Mouse (Mus musculus): Measurements from ENCODE around the gene Prkcb. TPM values are rescaled to one million over a fixed set of nuclear protein-coding genes. Genes with fewer than 3 reads are reported as not detected.
A peak's percentile ranks its signal among the peaks of the same experiment; 100 is the strongest.

The Prkcb gene
- polyA plus RNA-seq, 1 experiment from 2014 or later = 5.4 TPM

DNA sequence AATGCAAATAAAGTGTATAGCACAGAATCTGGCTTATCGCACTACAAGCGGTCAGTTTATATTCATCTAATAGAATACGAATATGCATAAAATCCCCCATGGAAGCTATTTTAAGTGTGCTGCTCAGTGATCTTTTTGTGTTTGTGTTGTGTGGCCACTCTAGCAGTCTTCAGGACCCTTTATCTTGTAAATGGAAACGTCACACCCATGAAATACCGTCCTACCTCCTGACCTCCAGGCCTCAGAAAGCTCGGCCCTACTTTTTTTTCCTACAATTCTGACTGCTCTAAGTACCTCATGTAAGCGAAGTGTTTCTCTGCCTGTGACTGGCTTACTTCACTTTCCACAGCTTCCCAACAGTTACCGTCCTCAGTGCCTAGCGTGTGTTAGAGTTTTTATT, 9.0 kb upstream of the Prkcb start:
- WGBS = 85% methylated on average over 9 of the region's 9 CpGs
- Histone ChIP-seq H3K4me3 (ENCODE audit: low read depth, low read length) (no peak overlapping the region), H3K36me3 (replicated peaks; ENCODE audit: control insufficient read depth, insufficient read depth, low read depth, low read length) (no peaks in the 10 kb centered on the region), H3K4me2 (ENCODE audit: low read depth, low read length) (no peak overlapping the region), H3K4me1 (ENCODE audit: control insufficient read depth, insufficient read depth, low read length) (no peaks in the 10 kb centered on the region), H3K9me3 (replicated peaks; ENCODE audit: control insufficient read depth, low read length) (no peaks in the 10 kb centered on the region), H3K9ac (replicated peaks; ENCODE audit: low read length) (no peak overlapping the region), H3K27ac (replicated peaks; ENCODE audit: low read depth, low read length) (no peak overlapping the region), H3K27me3 (ENCODE audit: control insufficient read depth, insufficient read depth, low read length) (no peaks in the 10 kb centered on the region)
- no peak for DNase-seq (ENCODE audit: low spot score)
- no peak for ATAC-seq (replicated peaks; ENCODE audit: insufficient number of reproducible peaks, low FRiP score, low TSS enrichment, low read depth)

DNA sequence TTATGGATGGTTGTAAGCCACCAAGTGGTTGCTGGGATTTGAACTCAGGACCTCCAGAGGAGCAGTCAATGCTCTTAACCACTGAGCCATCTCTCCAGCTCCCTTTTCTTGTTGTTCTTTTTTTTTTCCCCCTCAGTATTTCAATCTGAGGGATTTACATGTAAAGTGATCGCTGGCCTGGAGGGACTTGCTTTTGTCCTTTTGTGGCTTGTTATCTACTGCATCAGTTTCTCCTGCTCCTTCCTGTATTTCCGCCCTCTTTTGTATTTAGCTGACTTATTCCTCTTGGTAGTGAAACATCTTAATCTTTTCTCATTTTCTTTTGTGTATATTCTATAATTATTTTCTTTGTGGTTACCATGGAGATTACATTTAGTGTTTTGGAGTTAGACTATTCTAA, 8.2 kb upstream of the Prkcb start:
- no peaks in the 10 kb centered on the region for H3K4me1 ChIP-seq (ENCODE audit: control insufficient read depth, insufficient read depth, low read length)
- H3K9ac ChIP-seq (replicated peaks; ENCODE audit: low read length) = no peak overlapping the region
- no peaks in the 10 kb centered on the region for H3K27me3 ChIP-seq (ENCODE audit: control insufficient read depth, insufficient read depth, low read length)
- H3K27ac ChIP-seq (replicated peaks; ENCODE audit: low read depth, low read length) = no peak overlapping the region
- no peak overlapping the region for H3K4me2 ChIP-seq (ENCODE audit: low read depth, low read length)
- ATAC-seq (replicated peaks; ENCODE audit: insufficient number of reproducible peaks, low FRiP score, low TSS enrichment, low read depth) (no peak), DNase-seq (ENCODE audit: low spot score) (no peak)
- no peak overlapping the region for H3K4me3 ChIP-seq (ENCODE audit: low read depth, low read length)
- no peaks in the 10 kb centered on the region for H3K9me3 ChIP-seq (replicated peaks; ENCODE audit: control insufficient read depth, low read length)
- WGBS = 79% methylated on average over 2 of the region's 2 CpGs
- H3K36me3 ChIP-seq (replicated peaks; ENCODE audit: control insufficient read depth, insufficient read depth, low read depth, low read length) = no peaks in the 10 kb centered on the region

DNA sequence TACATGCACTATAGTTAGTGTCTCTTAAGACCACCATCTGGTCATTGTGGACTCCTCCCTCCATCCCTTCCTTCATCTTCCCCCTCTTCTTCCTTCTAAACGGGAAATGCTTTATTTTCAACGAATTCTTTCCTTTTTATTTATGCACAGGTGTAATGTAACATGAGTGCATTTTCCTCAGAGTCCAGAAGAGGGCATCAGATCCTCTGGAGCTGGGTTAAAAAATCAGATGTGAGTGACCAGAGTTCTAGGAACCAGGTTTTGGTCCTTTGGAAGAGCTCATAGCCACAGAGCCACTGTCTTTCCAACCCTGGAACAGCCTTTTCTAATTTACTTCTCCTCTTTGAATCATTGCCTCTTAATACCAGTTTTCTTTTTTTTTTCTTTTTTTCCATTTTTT, 6.0 kb upstream of the Prkcb start:
- no peaks in the 10 kb centered on the region for H3K27me3 ChIP-seq (ENCODE audit: control insufficient read depth, insufficient read depth, low read length)
- 81% methylated on average over 2 of the region's 2 CpGs for WGBS
- ATAC-seq (replicated peaks; ENCODE audit: insufficient number of reproducible peaks, low FRiP score, low TSS enrichment, low read depth) (no peak), DNase-seq (ENCODE audit: low spot score) (no peak)
- H3K4me2 ChIP-seq (ENCODE audit: low read depth, low read length) = no peak overlapping the region
- H3K4me3 ChIP-seq (ENCODE audit: low read depth, low read length) = no peak overlapping the region
- no peak overlapping the region for H3K9ac ChIP-seq (replicated peaks; ENCODE audit: low read length)
- H3K4me1 ChIP-seq (ENCODE audit: control insufficient read depth, insufficient read depth, low read length) = no peaks in the 10 kb centered on the region
- no peak overlapping the region for H3K27ac ChIP-seq (replicated peaks; ENCODE audit: low read depth, low read length)
- no peaks in the 10 kb centered on the region for H3K9me3 ChIP-seq (replicated peaks; ENCODE audit: control insufficient read depth, low read length)
- H3K36me3 ChIP-seq (replicated peaks; ENCODE audit: control insufficient read depth, insufficient read depth, low read depth, low read length) = no peaks in the 10 kb centered on the region

DNA sequence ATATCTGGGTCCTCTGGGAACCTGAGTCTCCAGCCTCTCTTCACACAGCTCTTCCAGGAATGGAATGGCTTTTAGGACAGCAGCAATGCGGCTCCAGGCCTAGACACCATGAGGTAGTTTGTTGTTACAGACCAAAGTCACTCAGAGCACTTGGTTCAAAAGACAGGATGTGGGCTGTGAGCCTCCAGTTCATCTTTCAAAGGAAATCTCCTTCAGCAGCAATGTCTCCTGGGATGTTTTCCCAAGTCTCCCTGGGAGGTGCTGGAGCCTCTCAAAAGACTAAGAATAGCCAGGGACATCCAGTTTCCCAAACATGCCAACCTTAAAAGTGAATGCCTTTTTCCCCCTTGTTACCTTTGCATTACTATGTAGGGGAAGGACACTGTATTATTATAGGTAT, 1.3 kb upstream of the Prkcb start:
- Histone ChIP-seq H3K27ac (replicated peaks; ENCODE audit: low read depth, low read length) (no peak overlapping the region), H3K4me3 (ENCODE audit: low read depth, low read length) (no peak overlapping the region), H3K4me1 (ENCODE audit: control insufficient read depth, insufficient read depth, low read length) (no peaks in the 10 kb centered on the region; the same call in 1 of the 2 replicates), H3K27me3 (ENCODE audit: control insufficient read depth, insufficient read depth, low read length) (peaks cover 23% of the 10 kb centered on the region), H3K9me3 (replicated peaks; ENCODE audit: control insufficient read depth, low read length) (no peaks in the 10 kb centered on the region), H3K36me3 (replicated peaks; ENCODE audit: control insufficient read depth, insufficient read depth, low read depth, low read length) (no peaks in the 10 kb centered on the region), H3K9ac (replicated peaks; ENCODE audit: low read length) (no peak overlapping the region), H3K4me2 (ENCODE audit: low read depth, low read length) (no peak overlapping the region)
- 39% methylated on average over 1 of the region's 1 CpGs for WGBS
- no peak for DNase-seq (ENCODE audit: low spot score)
- no peak for ATAC-seq (replicated peaks; ENCODE audit: insufficient number of reproducible peaks, low FRiP score, low TSS enrichment, low read depth)

DNA sequence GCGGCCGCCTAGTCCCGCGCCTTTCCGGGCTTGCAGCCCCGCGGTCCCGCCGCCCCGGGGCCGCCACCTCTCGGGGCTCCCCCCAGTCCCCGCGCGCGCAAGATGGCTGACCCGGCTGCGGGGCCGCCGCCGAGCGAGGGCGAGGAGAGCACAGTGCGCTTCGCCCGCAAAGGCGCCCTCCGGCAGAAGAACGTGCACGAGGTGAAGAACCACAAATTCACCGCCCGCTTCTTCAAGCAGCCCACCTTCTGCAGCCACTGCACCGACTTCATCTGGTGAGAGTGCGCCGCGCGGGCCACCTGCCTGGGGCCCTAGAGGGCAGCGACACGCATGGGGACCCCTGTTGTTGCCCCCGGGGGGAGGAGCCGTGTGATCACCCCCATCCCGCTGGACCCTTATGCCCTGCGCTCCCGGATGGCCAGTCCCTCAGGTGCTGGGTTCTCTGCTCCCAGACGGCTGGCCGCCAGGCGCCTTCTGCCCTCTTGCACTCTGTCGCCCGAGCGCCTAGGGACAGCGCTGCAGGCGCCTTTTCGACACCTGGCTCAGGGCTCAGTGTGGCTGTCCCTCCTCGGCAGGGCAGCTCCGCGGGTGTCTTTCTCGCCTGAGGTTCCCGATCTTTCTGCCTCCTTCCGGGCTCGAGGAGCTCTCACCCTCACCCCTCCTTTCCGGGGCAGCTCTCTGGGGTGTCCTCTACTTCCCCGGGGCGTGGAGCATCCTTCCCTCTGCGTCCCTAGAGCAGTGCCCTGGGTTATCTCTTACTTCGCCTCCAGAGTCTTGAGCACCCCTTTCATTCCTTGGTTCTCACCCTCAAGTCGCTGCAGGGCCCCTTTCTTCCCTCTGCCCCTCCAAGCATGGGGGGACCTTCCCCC, 926 bp downstream of the Prkcb start:
- no peaks in the 10 kb centered on the region; the same call in 1 of the 2 replicates for H3K4me1 ChIP-seq (ENCODE audit: control insufficient read depth, insufficient read depth, low read length)
- DNase-seq (ENCODE audit: low spot score) (peak; percentile 24), ATAC-seq (replicated peaks; ENCODE audit: insufficient number of reproducible peaks, low FRiP score, low TSS enrichment, low read depth) (peak; percentile 55; the same call in 1 of the 2 replicates)
- H3K4me2 ChIP-seq (ENCODE audit: low read depth, low read length) = peak overlapping the region; percentile 95
- peak overlapping the region; percentile 59 for H3K4me3 ChIP-seq (ENCODE audit: low read depth, low read length)
- peak overlapping the region; percentile 43 for H3K9ac ChIP-seq (replicated peaks; ENCODE audit: low read length)
- WGBS = under 1% methylated on average over 62 of the region's 66 CpGs
- no peaks in the 10 kb centered on the region for H3K9me3 ChIP-seq (replicated peaks; ENCODE audit: control insufficient read depth, low read length)
- H3K27ac ChIP-seq (replicated peaks; ENCODE audit: low read depth, low read length) = no peak overlapping the region
- H3K27me3 ChIP-seq (ENCODE audit: control insufficient read depth, insufficient read depth, low read length) = peaks cover 23% of the 10 kb centered on the region
- no peaks in the 10 kb centered on the region for H3K36me3 ChIP-seq (replicated peaks; ENCODE audit: control insufficient read depth, insufficient read depth, low read depth, low read length)

DNA sequence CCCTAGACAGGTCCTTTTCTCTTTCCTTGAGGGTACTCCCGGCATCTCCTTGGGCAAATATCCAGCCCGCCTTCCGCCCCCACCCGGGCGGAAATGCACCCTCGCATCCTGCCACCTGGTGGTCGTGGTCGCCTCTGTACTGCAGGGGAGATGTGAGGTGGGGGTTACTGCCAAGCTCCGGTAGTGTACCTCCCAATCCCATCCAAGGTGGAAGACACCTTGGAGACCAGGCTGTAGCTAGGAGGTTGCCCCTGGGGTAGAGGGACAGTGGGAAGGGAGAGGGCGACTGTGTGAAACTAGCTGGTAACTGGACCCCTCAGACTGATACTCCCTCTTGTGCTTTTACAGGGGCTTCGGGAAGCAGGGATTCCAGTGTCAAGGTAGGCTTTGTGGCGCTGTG, 1.6 kb downstream of the Prkcb start:
- no peaks in the 10 kb centered on the region; the same call in 1 of the 2 replicates for H3K4me1 ChIP-seq (ENCODE audit: control insufficient read depth, insufficient read depth, low read length)
- H3K4me2 ChIP-seq (ENCODE audit: low read depth, low read length) = peak overlapping the region; percentile 95
- H3K9ac ChIP-seq (replicated peaks; ENCODE audit: low read length) = no peak overlapping the region
- DNase-seq (ENCODE audit: low spot score) (no peak), ATAC-seq (replicated peaks; ENCODE audit: insufficient number of reproducible peaks, low FRiP score, low TSS enrichment, low read depth) (no peak)
- 9% methylated on average over 12 of the region's 12 CpGs for WGBS
- H3K36me3 ChIP-seq (replicated peaks; ENCODE audit: control insufficient read depth, insufficient read depth, low read depth, low read length) = no peaks in the 10 kb centered on the region
- peak overlapping the region; percentile 59; the same call in 1 of the 2 replicates for H3K4me3 ChIP-seq (ENCODE audit: low read depth, low read length)
- H3K27ac ChIP-seq (replicated peaks; ENCODE audit: low read depth, low read length) = no peak overlapping the region
- peaks cover 23% of the 10 kb centered on the region for H3K27me3 ChIP-seq (ENCODE audit: control insufficient read depth, insufficient read depth, low read length)
- no peaks in the 10 kb centered on the region for H3K9me3 ChIP-seq (replicated peaks; ENCODE audit: control insufficient read depth, low read length)

DNA sequence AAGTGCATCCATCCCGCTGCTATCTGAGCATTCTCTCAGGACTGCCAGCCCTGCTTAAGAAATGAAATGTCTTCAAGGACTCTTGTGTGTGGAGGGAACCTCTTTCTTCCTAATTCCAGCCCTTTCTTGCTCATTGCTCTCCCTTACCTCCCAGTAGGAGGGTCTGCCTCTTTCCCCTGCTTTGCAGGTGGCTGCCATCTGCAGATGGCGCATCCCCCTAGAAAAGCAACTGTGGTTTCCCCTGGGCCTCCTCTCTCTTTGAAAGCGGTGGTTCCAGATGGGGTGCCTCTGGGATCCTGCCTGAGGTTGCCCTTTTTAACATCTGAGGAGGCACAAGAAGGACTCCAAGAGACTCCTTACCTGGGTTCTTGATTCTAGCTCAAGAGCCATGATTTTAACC, 2.2 kb downstream of the Prkcb start:
- Histone ChIP-seq H3K9me3 (replicated peaks; ENCODE audit: control insufficient read depth, low read length) (no peaks in the 10 kb centered on the region), H3K36me3 (replicated peaks; ENCODE audit: control insufficient read depth, insufficient read depth, low read depth, low read length) (no peaks in the 10 kb centered on the region), H3K27me3 (ENCODE audit: control insufficient read depth, insufficient read depth, low read length) (peaks cover 23% of the 10 kb centered on the region), H3K9ac (replicated peaks; ENCODE audit: low read length) (no peak overlapping the region), H3K4me3 (ENCODE audit: low read depth, low read length) (no peak overlapping the region), H3K4me1 (ENCODE audit: control insufficient read depth, insufficient read depth, low read length) (no peaks in the 10 kb centered on the region; the same call in 1 of the 2 replicates), H3K27ac (replicated peaks; ENCODE audit: low read depth, low read length) (no peak overlapping the region), H3K4me2 (ENCODE audit: low read depth, low read length) (no peak overlapping the region)
- no peak for ATAC-seq (replicated peaks; ENCODE audit: insufficient number of reproducible peaks, low FRiP score, low TSS enrichment, low read depth)
- DNase-seq (ENCODE audit: low spot score) = no peak
- 62% methylated on average over 3 of the region's 3 CpGs for WGBS

DNA sequence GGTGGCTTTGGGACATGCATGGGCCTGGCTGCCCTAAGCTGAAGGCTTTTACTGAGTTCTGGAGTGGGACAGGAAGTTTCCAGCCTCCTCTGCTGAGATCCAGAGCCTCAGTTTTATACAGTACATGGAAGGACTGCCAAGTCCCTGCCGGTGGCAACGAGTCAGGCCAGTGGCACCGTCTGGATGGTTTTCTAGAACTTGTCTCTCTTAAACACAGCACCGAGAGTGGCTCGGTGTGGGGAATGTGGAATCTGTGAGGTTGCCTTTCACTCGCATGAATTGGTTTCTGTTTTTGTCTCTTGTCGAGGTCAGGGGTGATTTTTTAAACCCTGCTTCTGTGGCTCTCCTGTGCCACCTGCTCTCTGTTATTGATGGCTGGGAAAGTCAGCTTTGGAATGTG, 3.6 kb downstream of the Prkcb start:
- ATAC-seq (replicated peaks; ENCODE audit: insufficient number of reproducible peaks, low FRiP score, low TSS enrichment, low read depth) = no peak
- Histone ChIP-seq H3K9me3 (replicated peaks; ENCODE audit: control insufficient read depth, low read length) (no peaks in the 10 kb centered on the region), H3K4me2 (ENCODE audit: low read depth, low read length) (no peak overlapping the region), H3K9ac (replicated peaks; ENCODE audit: low read length) (no peak overlapping the region), H3K36me3 (replicated peaks; ENCODE audit: control insufficient read depth, insufficient read depth, low read depth, low read length) (no peaks in the 10 kb centered on the region), H3K4me3 (ENCODE audit: low read depth, low read length) (no peak overlapping the region), H3K4me1 (ENCODE audit: control insufficient read depth, insufficient read depth, low read length) (no peaks in the 10 kb centered on the region; the same call in 1 of the 2 replicates), H3K27me3 (ENCODE audit: control insufficient read depth, insufficient read depth, low read length) (peaks cover 23% of the 10 kb centered on the region), H3K27ac (replicated peaks; ENCODE audit: low read depth, low read length) (no peak overlapping the region)
- 50% methylated on average over 7 of the region's 7 CpGs for WGBS
- no peak for DNase-seq (ENCODE audit: low spot score)
